Mouse (Mus musculus) intestine, embryonic 14.5 days (tissue): ENCODE measurements around the gene Lhx6. TPM values are rescaled to one million over a fixed set of nuclear protein-coding genes. Genes with fewer than 3 reads are reported as not detected.

Source experiments
- ATAC-seq: fragments of 200-750 bp; cut with Nextera tagmentation; replicated peaks from 2 replicates; pipeline ENCODE4 v1.8.0; 2017; ENCODE audit warnings: low read depth, moderate number of reproducible peaks, moderate TSS enrichment, moderate library complexity; ENCODE audit not compliant: low FRiP score, low TSS enrichment
- DNase-seq: peaks from one replicate; pipeline ENCODE4 v3.0.0-alpha.2; 2018; ENCODE audit warnings: low spot score
- H3K27ac ChIP-seq: fragments of 300-500 bp; sonication (generic); 2 replicates; pipeline ENCODE4 v1.5.1; 2014; ENCODE audit warnings: low read depth, mild to moderate bottlenecking, control low read depth
- H3K27me3 ChIP-seq: fragments of 300-500 bp; sonication (generic); replicated peaks from 2 replicates; pipeline ENCODE4 v1.6.1; 2014; ENCODE audit warnings: low read length, control low read depth; ENCODE audit not compliant: control insufficient read depth, insufficient read depth
- H3K36me3 ChIP-seq: fragments of 300-500 bp; sonication (generic); 2 replicates; pipeline ENCODE4 v1.6.1; 2014; ENCODE audit warnings: low read length, control low read depth; ENCODE audit not compliant: control insufficient read depth, insufficient read depth
- H3K4me1 ChIP-seq: fragments of 300-500 bp; sonication (generic); replicated peaks from 2 replicates; pipeline ENCODE4 v1.6.1; 2014; ENCODE audit warnings: low read length, control low read depth, mixed read lengths; ENCODE audit not compliant: control insufficient read depth, insufficient read depth
- H3K4me2 ChIP-seq: fragments of 300-500 bp; sonication (generic); 2 replicates; pipeline ENCODE4 v1.6.1; 2014; ENCODE audit warnings: low read length
- H3K4me3 ChIP-seq: fragments of 300-500 bp; sonication (generic); 2 replicates; pipeline ENCODE4 v1.5.1; 2014; ENCODE audit warnings: low read depth, low read length, control low read depth, mixed read lengths
- H3K9ac ChIP-seq: fragments of 300-500 bp; sonication (generic); 2 replicates; pipeline ENCODE4 v1.6.1; 2014; ENCODE audit warnings: mild to moderate bottlenecking, low read length
- H3K9me3 ChIP-seq: fragments of 300-500 bp; sonication (generic); 2 replicates; pipeline ENCODE4 v1.6.1; 2016; ENCODE audit warnings: low read length, control low read depth; ENCODE audit not compliant: control insufficient read depth
- whole genome bisulfite sequencing: fragments of 180-500 bp; shearing (Covaris S2); extraction: QIAGEN DNeasy Blood & Tissue Kit; methylation state at CpG from one replicate; pipeline ENCODE4 v1.1.7; 2014; 5-methylcytosine and 5-hydroxymethylcytosine counted together
- polyA plus RNA-seq: library from polyadenylated mRNA; unstranded; fragments of >200 nt; fragmentation: Nextera tagmentation; extraction: Ambion mirVana; gene quantifications from 2 replicates; pipeline ENCODE4 v1.2.1, GENCODE M21; 2014

Gene Lhx6
- polyA plus RNA-seq, 1 experiment from 2014 or later, result 2.0 TPM

DNA sequence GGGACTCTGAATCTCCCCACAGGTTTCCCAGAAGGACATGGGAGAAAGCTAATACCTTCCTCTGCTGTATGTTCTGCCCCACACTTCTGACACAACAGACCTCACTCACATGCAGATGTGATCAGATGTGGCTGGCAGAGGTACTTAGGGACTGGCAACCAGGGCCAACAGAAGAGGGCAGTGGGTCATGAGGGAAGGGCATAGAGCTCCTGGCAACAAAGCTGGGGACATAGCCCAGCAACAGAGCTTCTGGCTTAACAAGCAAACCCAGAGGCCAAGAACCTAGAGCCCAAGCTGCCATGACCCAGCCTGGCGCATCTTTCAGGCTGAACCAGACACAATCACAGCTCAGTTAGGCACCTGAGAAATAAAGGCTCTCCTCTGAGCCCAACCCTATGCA lies 20.2 kb downstream of the Lhx6 start:
- Histone ChIP-seq H3K9me3 (no peaks in the 10 kb centered on the region), H3K36me3 (no peaks in the 10 kb centered on the region), H3K4me2 (no peak overlapping the region), H3K9ac (no peak overlapping the region), H3K4me3 (no peak overlapping the region), H3K27ac (no peak overlapping the region), H3K27me3 (peaks cover 38% of the 10 kb centered on the region), H3K4me1 (no peaks in the 10 kb centered on the region)
- WGBS, result 100% methylated on average over 1 of the region's 1 CpGs
- DNase-seq, result no peak
- ATAC-seq, result no peak

DNA sequence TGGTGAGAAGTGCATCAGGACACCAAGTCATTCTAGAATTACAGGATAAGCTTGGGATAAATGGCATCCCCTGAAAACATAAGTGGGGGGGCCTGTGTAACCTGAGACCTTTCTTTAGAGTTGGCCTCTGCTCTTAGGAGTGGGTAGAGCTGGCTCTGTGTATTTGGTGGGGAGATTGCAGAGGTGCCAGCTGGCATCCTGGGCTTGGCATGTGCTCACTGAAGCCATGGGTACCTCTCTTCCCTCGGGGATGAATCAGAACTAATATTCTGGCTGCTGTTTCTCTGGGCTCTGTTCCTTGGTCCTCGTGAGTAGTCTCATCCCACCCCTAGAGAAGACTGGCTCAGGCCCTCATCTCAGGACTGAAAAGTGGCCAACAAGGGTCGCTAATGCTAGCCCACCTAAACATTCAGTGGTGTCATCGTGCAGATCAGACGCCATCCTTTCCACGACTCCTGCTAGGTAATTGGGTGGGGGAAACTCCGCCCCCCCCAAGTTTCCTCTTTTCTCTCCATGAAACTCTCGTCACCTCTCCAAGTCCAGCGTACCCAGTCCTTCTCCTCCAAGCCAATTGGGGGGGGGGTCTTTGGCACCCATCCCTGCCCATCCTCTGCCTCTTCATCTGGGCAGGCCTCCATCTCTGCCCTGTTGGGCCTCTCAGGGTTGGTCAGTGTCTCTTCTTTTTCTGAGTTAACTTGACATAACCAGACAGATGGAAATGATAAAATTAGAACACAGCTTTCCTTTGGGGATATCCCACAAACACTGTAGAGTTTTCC lies 22.2 kb downstream of the Lhx6 start:
- Histone ChIP-seq H3K4me3 (no peak overlapping the region), H3K27me3 (peaks cover 17% of the 10 kb centered on the region; the same call in 1 of the 2 replicates), H3K27ac (no peak overlapping the region), H3K9me3 (no peaks in the 10 kb centered on the region), H3K4me2 (no peak overlapping the region), H3K36me3 (no peaks in the 10 kb centered on the region), H3K9ac (no peak overlapping the region), H3K4me1 (no peaks in the 10 kb centered on the region)
- 83% methylated on average over 9 of the region's 9 CpGs for WGBS
- DNase-seq (no peak), ATAC-seq (no peak)

DNA sequence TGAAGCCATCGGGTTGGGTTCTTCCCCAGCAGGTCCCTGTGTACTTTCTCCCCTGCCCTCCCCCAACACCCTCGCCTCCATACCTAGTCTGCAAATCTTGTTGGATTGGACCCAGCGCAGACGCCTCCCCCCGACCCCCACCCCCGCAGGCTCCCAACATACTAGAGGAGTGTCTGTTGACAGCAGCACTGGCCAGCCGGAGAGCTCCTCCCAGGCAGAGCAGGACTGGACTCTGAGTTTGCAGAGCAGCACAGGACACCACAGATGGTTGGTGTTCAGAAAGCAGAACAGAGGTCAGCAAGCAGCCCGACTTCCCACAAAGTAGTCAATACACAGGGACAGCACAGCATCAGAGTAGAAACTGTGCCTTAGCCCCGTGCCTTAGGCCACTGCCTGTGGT lies 23.8 kb downstream of the Lhx6 start:
- ATAC-seq (peak; percentile 63; the same call in 1 of the 2 replicates), DNase-seq (peak; percentile 56)
- Histone ChIP-seq H3K9ac (no peak overlapping the region), H3K27me3 (peaks cover 3% of the 10 kb centered on the region; the same call in 1 of the 2 replicates), H3K4me2 (no peak overlapping the region), H3K9me3 (no peaks in the 10 kb centered on the region), H3K4me3 (no peak overlapping the region), H3K27ac (no peak overlapping the region), H3K36me3 (no peaks in the 10 kb centered on the region), H3K4me1 (peaks cover 7% of the 10 kb centered on the region; the same call in 1 of the 2 replicates)
- 12% methylated on average over 9 of the region's 9 CpGs for WGBS

DNA sequence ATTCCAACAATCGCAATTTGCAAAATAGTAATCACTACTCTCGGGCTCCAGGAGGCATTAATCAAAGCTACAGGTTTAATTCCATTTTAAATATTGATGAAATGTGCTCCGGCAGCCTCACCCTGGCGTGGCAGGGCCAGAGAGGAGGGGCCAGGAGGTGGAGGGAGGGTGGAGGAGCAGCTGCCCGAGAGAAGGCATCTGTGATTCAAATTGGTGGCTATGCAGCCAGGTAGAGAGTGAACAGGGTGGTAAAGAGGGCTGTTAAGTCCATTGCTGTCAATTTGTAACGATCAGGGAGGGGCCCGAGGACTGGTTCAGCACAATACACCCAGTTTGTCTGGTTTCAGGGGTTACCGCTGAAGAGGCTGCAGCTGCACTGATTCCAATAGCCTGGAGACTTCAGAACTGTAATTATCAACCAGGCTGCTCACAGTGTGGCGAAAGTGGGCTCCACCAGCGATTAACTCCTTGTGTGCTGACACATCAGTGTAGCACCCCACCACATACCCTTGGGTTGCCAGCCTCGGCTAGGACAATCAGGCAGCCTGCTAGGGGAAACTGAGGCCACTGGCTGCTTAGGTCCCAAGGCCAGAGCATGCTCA lies 27.9 kb downstream of the Lhx6 start:
- H3K4me2 ChIP-seq, result no peak overlapping the region
- H3K9me3 ChIP-seq, result no peaks in the 10 kb centered on the region
- DNase-seq (no peak), ATAC-seq (no peak)
- no peaks in the 10 kb centered on the region for H3K27me3 ChIP-seq
- H3K27ac ChIP-seq, result no peak overlapping the region
- no peak overlapping the region for H3K9ac ChIP-seq
- WGBS, result 12% methylated on average over 11 of the region's 11 CpGs
- no peaks in the 10 kb centered on the region for H3K36me3 ChIP-seq
- H3K4me1 ChIP-seq, result peaks cover 7% of the 10 kb centered on the region; the same call in 1 of the 2 replicates
- H3K4me3 ChIP-seq, result no peak overlapping the region

DNA sequence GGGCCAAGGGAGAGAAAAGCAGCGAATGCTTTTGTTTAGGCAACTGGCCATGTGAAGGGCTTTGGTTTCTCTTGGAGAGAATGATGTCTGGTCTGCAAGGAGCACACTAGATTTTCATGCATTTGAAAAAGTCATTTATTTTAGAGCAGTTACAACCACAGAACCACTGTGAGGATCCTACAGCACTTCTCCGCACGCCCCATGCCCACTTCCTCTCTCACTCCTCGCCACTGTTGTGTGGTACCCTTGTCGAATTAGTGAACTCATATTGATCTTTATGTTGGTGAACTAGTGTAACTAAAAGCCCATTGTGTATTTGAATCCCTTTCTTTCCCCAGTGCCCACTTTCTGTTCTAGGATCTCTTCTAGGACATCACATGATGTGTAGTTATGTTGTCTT lies 30.0 kb downstream of the Lhx6 start:
- H3K36me3 ChIP-seq, result no peaks in the 10 kb centered on the region
- WGBS, result 82% methylated on average over 5 of the region's 5 CpGs
- no peak overlapping the region for H3K27ac ChIP-seq

DNA sequence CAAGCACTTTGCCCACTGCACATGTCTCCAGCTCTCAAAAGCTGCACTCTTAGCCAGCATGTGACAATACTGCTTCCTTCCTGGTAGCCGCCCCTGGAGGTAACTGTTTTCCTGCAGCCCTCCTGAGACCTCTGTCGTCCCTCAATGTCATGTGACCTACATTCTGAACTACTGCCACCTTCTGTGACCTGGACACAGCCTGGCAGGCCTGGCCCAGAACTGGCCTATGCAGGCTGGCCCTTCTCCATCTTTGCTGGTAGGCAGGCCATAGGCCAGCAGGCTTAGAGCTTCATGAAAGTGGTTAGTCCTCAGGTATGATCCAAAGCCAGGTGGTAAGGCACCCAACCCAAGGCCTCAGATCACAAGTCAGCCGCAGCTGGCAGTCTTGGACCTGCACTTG lies 31.4 kb downstream of the Lhx6 start:
- Histone ChIP-seq H3K9me3 (no peaks in the 10 kb centered on the region), H3K4me3 (no peak overlapping the region), H3K4me2 (no peak overlapping the region), H3K36me3 (no peaks in the 10 kb centered on the region), H3K9ac (no peak overlapping the region), H3K27ac (no peak overlapping the region), H3K27me3 (no peaks in the 10 kb centered on the region), H3K4me1 (peaks cover 7% of the 10 kb centered on the region; the same call in 1 of the 2 replicates)
- DNase-seq (no peak), ATAC-seq (no peak)
- 55% methylated on average over 3 of the region's 3 CpGs for WGBS

More for the DNA sequence above, 30.0 kb downstream of the Lhx6 start:
- ATAC-seq (no peak), DNase-seq (no peak)
- Histone ChIP-seq H3K4me2 (no peak overlapping the region), H3K4me1 (peaks cover 7% of the 10 kb centered on the region; the same call in 1 of the 2 replicates), H3K9me3 (no peaks in the 10 kb centered on the region), H3K9ac (no peak overlapping the region), H3K27me3 (no peaks in the 10 kb centered on the region), H3K4me3 (no peak overlapping the region)

DNA sequence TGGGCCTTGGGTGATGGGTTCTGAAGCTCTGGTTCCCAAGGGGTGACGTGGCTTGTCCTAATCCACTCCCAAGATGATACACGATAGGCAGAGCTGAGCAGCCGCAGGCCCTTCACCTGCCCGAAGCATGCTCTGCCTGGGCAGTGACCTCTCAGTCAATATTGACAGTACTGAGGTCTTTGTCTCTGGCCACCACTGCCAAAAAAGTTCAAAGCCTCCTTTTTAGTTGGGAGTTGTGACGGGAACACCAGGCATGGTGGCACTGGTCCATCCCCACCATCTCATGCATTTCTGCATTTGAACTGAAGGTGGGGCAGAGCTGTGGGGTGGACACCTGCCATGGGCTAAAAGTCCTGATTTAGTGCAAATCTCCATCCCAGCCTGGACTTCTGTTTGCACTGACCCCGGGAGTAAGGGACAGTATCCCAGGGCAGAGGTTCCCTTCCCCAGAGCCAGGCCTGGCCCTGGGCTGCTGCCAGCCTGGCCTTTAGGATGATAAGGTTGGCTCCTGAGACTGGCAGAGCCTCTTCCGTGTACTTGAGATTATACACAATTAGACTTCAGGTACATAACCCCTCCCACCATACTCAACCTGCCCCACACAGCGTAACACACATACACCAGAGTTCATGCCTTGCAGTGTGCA lies 33.4 kb downstream of the Lhx6 start:
- no peaks in the 10 kb centered on the region for H3K4me1 ChIP-seq
- no peak overlapping the region for H3K9ac ChIP-seq
- no peaks in the 10 kb centered on the region for H3K36me3 ChIP-seq
- no peak overlapping the region for H3K4me2 ChIP-seq
- no peak overlapping the region for H3K27ac ChIP-seq
- 70% methylated on average over 8 of the region's 8 CpGs for WGBS
- H3K27me3 ChIP-seq, result no peaks in the 10 kb centered on the region
- H3K9me3 ChIP-seq, result no peaks in the 10 kb centered on the region
- DNase-seq (no peak), ATAC-seq (no peak)
- H3K4me3 ChIP-seq, result no peak overlapping the region

DNA sequence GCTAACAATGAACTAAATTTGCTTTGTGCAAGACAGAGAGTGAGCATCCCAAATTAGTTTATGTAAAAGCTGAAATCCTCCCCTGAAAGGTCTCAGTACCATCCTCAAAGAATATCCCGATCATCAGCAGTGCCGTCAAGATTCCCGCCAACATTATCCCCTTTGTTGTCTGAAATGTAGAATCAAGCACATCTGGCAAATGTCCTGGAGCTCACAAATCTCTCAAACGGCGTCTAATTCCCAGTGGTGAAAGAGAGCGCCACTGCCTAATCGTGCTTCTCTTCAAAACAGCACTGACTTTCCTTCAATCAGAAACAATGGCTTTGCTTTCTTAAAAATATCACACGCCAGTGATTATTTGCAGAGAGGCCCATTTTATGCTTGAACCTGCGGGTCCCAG lies 38.1 kb downstream of the Lhx6 start:
- Histone ChIP-seq H3K27ac (no peak overlapping the region), H3K4me1 (no peaks in the 10 kb centered on the region), H3K27me3 (no peaks in the 10 kb centered on the region), H3K4me3 (no peak overlapping the region), H3K36me3 (no peaks in the 10 kb centered on the region), H3K9me3 (no peaks in the 10 kb centered on the region), H3K4me2 (no peak overlapping the region), H3K9ac (no peak overlapping the region)
- ATAC-seq (no peak), DNase-seq (no peak)
- WGBS, result 59% methylated on average over 9 of the region's 9 CpGs
